Mouse (Mus musculus): ENCODE measurements around the gene Npff. TPM values are rescaled to one million over a fixed set of nuclear protein-coding genes. Genes with fewer than 3 reads are reported as not detected.
A peak's percentile ranks its signal among the peaks of the same experiment; 100 is the strongest.

The Npff gene
- polyA plus RNA-seq, 1 experiment from 2014 or later = 1.9 TPM

GRCm38 (mm10) chr15:102546677-102547427, 22.1 kb upstream of the Npff start:
- Histone ChIP-seq H3K27ac (ENCODE audit: low read length) (no peak overlapping the region), H3K36me3 (ENCODE audit: control insufficient read depth, insufficient read depth, low read length) (peaks cover 23% of the 10 kb centered on the region)
- WGBS = 83% methylated on average over 3 of the region's 3 CpGs

GRCm38 (mm10) chr15:102546246-102546645, 21.5 kb upstream of the Npff start:
- Histone ChIP-seq H3K27ac (ENCODE audit: low read length) (no peak overlapping the region), H3K27me3 (replicated peaks; ENCODE audit: control insufficient read depth, insufficient read depth, low read length) (no peaks in the 10 kb centered on the region), H3K9ac (ENCODE audit: low read depth, low read length) (no peak overlapping the region), H3K4me2 (ENCODE audit: low read depth, low read length) (no peak overlapping the region), H3K4me1 (ENCODE audit: control insufficient read depth, insufficient read depth, low read length) (no peaks in the 10 kb centered on the region), H3K4me3 (ENCODE audit: low read length) (no peak overlapping the region), H3K9me3 (ENCODE audit: control insufficient read depth, low read length) (no peaks in the 10 kb centered on the region), H3K36me3 (ENCODE audit: control insufficient read depth, insufficient read depth, low read length) (peaks cover 25% of the 10 kb centered on the region)
- no peak for ATAC-seq
- 93% methylated on average over 3 of the region's 3 CpGs for WGBS

More at GRCm38 (mm10) chr15:102546677-102547427, 22.1 kb upstream of the Npff start:
- H3K27me3 ChIP-seq (replicated peaks; ENCODE audit: control insufficient read depth, insufficient read depth, low read length) = no peaks in the 10 kb centered on the region
- ATAC-seq = no peak
- no peaks in the 10 kb centered on the region for H3K4me1 ChIP-seq (ENCODE audit: control insufficient read depth, insufficient read depth, low read length)
- H3K4me2 ChIP-seq (ENCODE audit: low read depth, low read length) = no peak overlapping the region
- H3K9me3 ChIP-seq (ENCODE audit: control insufficient read depth, low read length) = no peaks in the 10 kb centered on the region
- no peak overlapping the region for H3K9ac ChIP-seq (ENCODE audit: low read depth, low read length)
- no peak overlapping the region for H3K4me3 ChIP-seq (ENCODE audit: low read length)

- H3K27ac ChIP-seq (ENCODE audit: low read length) = no peak overlapping the region
- 95% methylated on average over 4 of the region's 4 CpGs for WGBS
- no peak overlapping the region for H3K9ac ChIP-seq (ENCODE audit: low read depth, low read length)
- no peaks in the 10 kb centered on the region for H3K9me3 ChIP-seq (ENCODE audit: control insufficient read depth, low read length)
- ATAC-seq = no peak
- H3K27me3 ChIP-seq (replicated peaks; ENCODE audit: control insufficient read depth, insufficient read depth, low read length) = no peaks in the 10 kb centered on the region
- H3K36me3 ChIP-seq (ENCODE audit: control insufficient read depth, insufficient read depth, low read length) = peaks cover 25% of the 10 kb centered on the region
- H3K4me3 ChIP-seq (ENCODE audit: low read length) = no peak overlapping the region
- no peaks in the 10 kb centered on the region for H3K4me1 ChIP-seq (ENCODE audit: control insufficient read depth, insufficient read depth, low read length)
- H3K4me2 ChIP-seq (ENCODE audit: low read depth, low read length) = no peak overlapping the region
Observed at GRCm38 (mm10) chr15:102544801-102545200, 20.1 kb upstream of the Npff start.

- Histone ChIP-seq H3K4me3 (ENCODE audit: low read length) (no peak overlapping the region), H3K27ac (ENCODE audit: low read length) (no peak overlapping the region), H3K27me3 (replicated peaks; ENCODE audit: control insufficient read depth, insufficient read depth, low read length) (no peaks in the 10 kb centered on the region), H3K4me2 (ENCODE audit: low read depth, low read length) (no peak overlapping the region), H3K9ac (ENCODE audit: low read depth, low read length) (no peak overlapping the region), H3K9me3 (ENCODE audit: control insufficient read depth, low read length) (no peaks in the 10 kb centered on the region), H3K36me3 (ENCODE audit: control insufficient read depth, insufficient read depth, low read length) (peaks cover 8% of the 10 kb centered on the region; the same call in 1 of the 2 replicates), H3K4me1 (ENCODE audit: control insufficient read depth, insufficient read depth, low read length) (no peaks in the 10 kb centered on the region)
- no peak for ATAC-seq
- WGBS = 91% methylated on average over 7 of the region's 7 CpGs
Observed at GRCm38 (mm10) chr15:102533926-102534325, 9.2 kb upstream of the Npff start.

- peaks cover 15% of the 10 kb centered on the region for H3K36me3 ChIP-seq (ENCODE audit: control insufficient read depth, insufficient read depth, low read length)
- H3K9ac ChIP-seq (ENCODE audit: low read depth, low read length) = no peak overlapping the region
- WGBS = 87% methylated on average over 3 of the region's 3 CpGs
- H3K27me3 ChIP-seq (replicated peaks; ENCODE audit: control insufficient read depth, insufficient read depth, low read length) = no peaks in the 10 kb centered on the region
- H3K9me3 ChIP-seq (ENCODE audit: control insufficient read depth, low read length) = no peaks in the 10 kb centered on the region
- no peaks in the 10 kb centered on the region for H3K4me1 ChIP-seq (ENCODE audit: control insufficient read depth, insufficient read depth, low read length)
- ATAC-seq = no peak
- no peak overlapping the region for H3K27ac ChIP-seq (ENCODE audit: low read length)
- no peak overlapping the region for H3K4me3 ChIP-seq (ENCODE audit: low read length)
- H3K4me2 ChIP-seq (ENCODE audit: low read depth, low read length) = no peak overlapping the region
Observed at GRCm38 (mm10) chr15:102532106-102532900, 7.6 kb upstream of the Npff start.

- no peak for ATAC-seq
- Histone ChIP-seq H3K36me3 (ENCODE audit: control insufficient read depth, insufficient read depth, low read length) (peaks cover 13% of the 10 kb centered on the region), H3K4me3 (ENCODE audit: low read length) (no peak overlapping the region), H3K4me2 (ENCODE audit: low read depth, low read length) (no peak overlapping the region), H3K9ac (ENCODE audit: low read depth, low read length) (no peak overlapping the region), H3K27me3 (replicated peaks; ENCODE audit: control insufficient read depth, insufficient read depth, low read length) (no peaks in the 10 kb centered on the region), H3K9me3 (ENCODE audit: control insufficient read depth, low read length) (no peaks in the 10 kb centered on the region), H3K27ac (ENCODE audit: low read length) (no peak overlapping the region), H3K4me1 (ENCODE audit: control insufficient read depth, insufficient read depth, low read length) (no peaks in the 10 kb centered on the region)
- 81% methylated on average over 4 of the region's 4 CpGs for WGBS
Observed at GRCm38 (mm10) chr15:102531586-102531985, 6.8 kb upstream of the Npff start.

GRCm38 (mm10) chr15:102530566-102530965, 5.8 kb upstream of the Npff start:
- Histone ChIP-seq H3K4me2 (ENCODE audit: low read depth, low read length) (no peak overlapping the region), H3K4me1 (ENCODE audit: control insufficient read depth, insufficient read depth, low read length) (no peaks in the 10 kb centered on the region), H3K27me3 (replicated peaks; ENCODE audit: control insufficient read depth, insufficient read depth, low read length) (no peaks in the 10 kb centered on the region), H3K4me3 (ENCODE audit: low read length) (no peak overlapping the region), H3K27ac (ENCODE audit: low read length) (no peak overlapping the region), H3K9me3 (ENCODE audit: control insufficient read depth, low read length) (no peaks in the 10 kb centered on the region), H3K36me3 (ENCODE audit: control insufficient read depth, insufficient read depth, low read length) (peaks cover 10% of the 10 kb centered on the region), H3K9ac (ENCODE audit: low read depth, low read length) (no peak overlapping the region)
- 81% methylated on average over 4 of the region's 4 CpGs for WGBS
- ATAC-seq = peak; percentile 21; the same call in 1 of the 2 replicates

- Histone ChIP-seq H3K36me3 (ENCODE audit: control insufficient read depth, insufficient read depth, low read length) (peaks cover 16% of the 10 kb centered on the region), H3K4me3 (ENCODE audit: low read length) (no peak overlapping the region), H3K27ac (ENCODE audit: low read length) (no peak overlapping the region), H3K9me3 (ENCODE audit: control insufficient read depth, low read length) (no peaks in the 10 kb centered on the region), H3K9ac (ENCODE audit: low read depth, low read length) (no peak overlapping the region), H3K4me1 (ENCODE audit: control insufficient read depth, insufficient read depth, low read length) (no peaks in the 10 kb centered on the region), H3K4me2 (ENCODE audit: low read depth, low read length) (no peak overlapping the region), H3K27me3 (replicated peaks; ENCODE audit: control insufficient read depth, insufficient read depth, low read length) (no peaks in the 10 kb centered on the region)
- WGBS = 92% methylated on average over 1 of the region's 1 CpGs
- no peak for ATAC-seq
Observed at GRCm38 (mm10) chr15:102528396-102528795, 3.7 kb upstream of the Npff start.

GRCm38 (mm10) chr15:102527936-102528335, 3.2 kb upstream of the Npff start:
- WGBS = 72% methylated on average over 3 of the region's 3 CpGs
- peaks cover 16% of the 10 kb centered on the region for H3K36me3 ChIP-seq (ENCODE audit: control insufficient read depth, insufficient read depth, low read length)
- H3K4me3 ChIP-seq (ENCODE audit: low read length) = no peak overlapping the region
- no peak for ATAC-seq
- no peaks in the 10 kb centered on the region for H3K9me3 ChIP-seq (ENCODE audit: control insufficient read depth, low read length)
- H3K4me2 ChIP-seq (ENCODE audit: low read depth, low read length) = no peak overlapping the region
- no peak overlapping the region for H3K9ac ChIP-seq (ENCODE audit: low read depth, low read length)
- H3K4me1 ChIP-seq (ENCODE audit: control insufficient read depth, insufficient read depth, low read length) = no peaks in the 10 kb centered on the region
- H3K27ac ChIP-seq (ENCODE audit: low read length) = no peak overlapping the region
- no peaks in the 10 kb centered on the region for H3K27me3 ChIP-seq (replicated peaks; ENCODE audit: control insufficient read depth, insufficient read depth, low read length)
